Mouse (Mus musculus) left cerebral cortex, postnatal 14 days (tissue): Measurements from ENCODE around the gene Rara. TPM values are rescaled to one million over a fixed set of nuclear protein-coding genes. Genes with fewer than 3 reads are reported as not detected.
A peak's percentile ranks its signal among the peaks of the same experiment; 100 is the strongest.

ENCODE experiments used
- DNase-seq, 2 experiments: peaks; one replicate each; pipeline ENCODE4 v3.0.0; 2021 to 2022; ENCODE audit warnings: low spot score in 2 of 2, mixed read lengths in 1 of 2
- intact Hi-C: fragments of 180-260 bp; cut with DNase I; formaldehyde crosslinking; loops from one replicate; pipeline ENCODE4 v1.15.1; 2025
- total RNA-seq, 2 experiments: library from RNA; stranded (reverse); gene quantifications; 2 replicates each; pipeline ENCODE4 v1.2.3; 2021

The Rara gene
- total RNA-seq, 2 experiments from 2014 or later = 14.6 to 15.1 TPM

GRCm38 (mm10) chr11:98935123-98935522 lies 7.5 kb downstream of the Rara start:
- intact Hi-C loops = no loop called here
- no peak for DNase-seq

- no peak for DNase-seq
Observed at GRCm38 (mm10) chr11:98936170-98936569, 8.6 kb downstream of the Rara start.

DNA sequence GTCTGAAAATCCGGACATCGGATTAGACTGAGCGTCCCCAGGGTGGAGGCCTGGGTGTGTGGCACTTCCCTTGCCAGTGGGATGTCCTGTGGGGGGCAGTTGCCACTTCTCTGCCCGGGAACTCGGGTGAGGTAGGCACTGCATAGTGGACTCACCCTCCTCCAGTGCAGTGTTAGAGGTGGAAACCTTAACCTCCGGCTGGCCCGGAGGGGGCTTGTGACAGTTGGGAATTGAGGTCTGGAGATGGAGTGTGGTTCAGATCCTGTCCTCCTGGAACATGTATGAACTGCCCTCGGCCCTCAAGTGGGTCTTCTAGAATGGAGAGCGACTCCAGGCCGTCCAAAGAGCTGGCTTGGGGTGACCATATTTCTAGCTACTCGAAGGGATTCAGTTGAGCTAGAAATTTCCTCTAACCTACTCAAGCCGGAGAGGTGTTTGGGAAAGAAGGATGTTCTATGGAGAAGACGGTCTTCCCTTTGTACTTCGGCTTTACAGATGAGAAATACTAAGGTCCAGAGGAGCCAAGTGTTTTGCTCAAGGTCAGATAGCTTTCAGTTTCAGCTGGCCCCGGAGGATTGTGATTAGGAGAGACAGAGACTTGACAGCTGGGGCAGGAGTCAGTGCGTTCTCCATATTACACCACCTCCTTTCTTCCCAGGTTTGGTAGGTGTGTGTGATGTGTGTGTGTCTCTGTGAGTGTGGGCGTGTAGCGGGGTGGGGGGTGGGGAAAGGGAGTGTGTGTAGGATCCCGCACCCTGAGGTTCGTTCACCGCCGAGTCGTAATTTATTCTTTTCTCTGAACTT lies 9.2 kb downstream of the Rara start:
- DNase-seq = no peak
- intact Hi-C loops = no loop called here

More at GRCm38 (mm10) chr11:98936170-98936569, 8.6 kb downstream of the Rara start:
- intact Hi-C loops = no loop called here

DNA sequence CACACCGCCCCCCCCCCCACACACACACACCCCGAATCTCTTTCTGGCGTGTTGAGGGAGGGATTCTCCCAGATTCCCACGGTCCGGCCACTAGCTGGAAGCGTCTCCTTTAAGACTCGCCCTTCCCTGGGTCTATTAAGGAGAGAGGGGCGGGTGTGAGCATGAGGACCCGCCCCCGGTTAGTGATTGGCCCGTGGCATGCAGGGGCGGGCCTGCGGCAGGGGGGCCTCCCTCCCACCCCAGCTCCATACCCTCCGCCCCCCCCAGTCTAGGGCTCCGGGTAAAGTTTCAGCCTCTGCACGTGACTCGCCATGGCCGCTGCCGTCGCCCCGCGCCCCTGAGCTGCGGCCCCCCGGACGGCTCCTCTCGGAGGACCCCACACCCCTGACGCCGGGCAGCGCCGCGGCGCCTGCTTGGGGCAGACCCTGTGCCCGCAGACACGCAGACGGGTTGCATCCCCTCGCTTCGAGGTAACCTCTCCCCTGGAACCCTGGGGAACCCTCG lies 9.8 kb downstream of the Rara start:
- DNase-seq = peak in 1 of 2 experiments; percentile 72
- intact Hi-C loops = no loop called here

GRCm38 (mm10) chr11:98937914-98938694 lies 10.5 kb downstream of the Rara start:
- intact Hi-C loops = no loop called here
- no peak for DNase-seq

DNA sequence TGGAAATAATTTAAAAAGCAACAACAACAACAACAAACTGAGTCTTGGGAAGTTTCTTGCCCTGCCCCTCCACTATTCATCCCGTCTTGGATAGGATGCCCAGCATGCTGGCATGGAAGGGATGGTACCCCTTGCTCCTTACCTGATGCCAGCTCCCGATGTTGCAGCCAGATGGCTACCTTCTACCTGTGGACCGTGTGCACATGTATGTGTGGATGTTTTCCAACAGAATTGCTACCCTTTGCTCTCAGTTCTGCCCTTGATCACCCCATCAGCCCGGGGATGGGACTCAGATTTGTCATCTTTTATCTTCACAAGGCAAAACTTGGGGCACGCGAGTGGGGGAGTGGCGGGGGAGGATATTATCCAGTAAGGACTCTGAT lies 11.1 kb downstream of the Rara start:
- no peak for DNase-seq
- intact Hi-C loops = no loop called here

GRCm38 (mm10) chr11:98939084-98939952 lies 11.7 kb downstream of the Rara start:
- intact Hi-C loops = no loop called here
- no peak for DNase-seq

DNA sequence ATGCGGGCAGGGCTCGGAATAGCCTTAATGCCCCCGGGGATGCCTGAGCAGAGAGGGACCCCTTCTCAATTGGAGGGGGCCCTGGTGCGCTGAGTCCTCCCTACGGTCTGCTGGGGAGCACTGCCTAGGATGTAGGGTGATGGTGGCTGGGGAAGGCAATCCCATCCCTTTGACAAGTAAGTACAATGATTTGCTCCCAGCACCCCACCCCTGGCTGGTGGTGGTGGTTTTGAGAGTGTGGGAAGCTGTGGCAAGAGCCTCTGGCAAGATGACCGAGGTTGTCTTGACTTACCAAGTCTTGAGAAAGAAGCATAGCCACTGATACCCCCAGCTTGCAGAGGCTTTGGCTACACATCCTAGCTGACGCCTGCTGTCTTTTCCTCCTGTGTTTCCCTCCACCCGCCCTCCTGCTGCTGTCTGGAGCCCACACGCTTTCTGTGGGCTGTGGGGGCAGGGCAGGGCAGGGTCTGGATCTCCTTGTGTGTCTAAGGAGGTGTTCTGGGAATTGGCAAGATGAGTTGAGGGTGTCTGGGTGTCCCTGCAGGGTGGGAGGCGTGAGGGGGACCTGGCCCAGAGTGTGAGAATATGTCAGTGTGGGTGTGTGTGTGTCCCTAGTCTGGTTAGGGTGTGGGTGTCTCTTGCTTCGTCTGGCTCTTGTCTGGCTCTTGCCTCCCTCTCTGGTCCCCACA lies 12.5 kb downstream of the Rara start:
- DNase-seq = peak in 1 of 2 experiments; percentile 68
- intact Hi-C loops = no loop called here

GRCm38 (mm10) chr11:98940776-98941175 lies 13.2 kb downstream of the Rara start:
- intact Hi-C loops = no loop called here

DNA sequence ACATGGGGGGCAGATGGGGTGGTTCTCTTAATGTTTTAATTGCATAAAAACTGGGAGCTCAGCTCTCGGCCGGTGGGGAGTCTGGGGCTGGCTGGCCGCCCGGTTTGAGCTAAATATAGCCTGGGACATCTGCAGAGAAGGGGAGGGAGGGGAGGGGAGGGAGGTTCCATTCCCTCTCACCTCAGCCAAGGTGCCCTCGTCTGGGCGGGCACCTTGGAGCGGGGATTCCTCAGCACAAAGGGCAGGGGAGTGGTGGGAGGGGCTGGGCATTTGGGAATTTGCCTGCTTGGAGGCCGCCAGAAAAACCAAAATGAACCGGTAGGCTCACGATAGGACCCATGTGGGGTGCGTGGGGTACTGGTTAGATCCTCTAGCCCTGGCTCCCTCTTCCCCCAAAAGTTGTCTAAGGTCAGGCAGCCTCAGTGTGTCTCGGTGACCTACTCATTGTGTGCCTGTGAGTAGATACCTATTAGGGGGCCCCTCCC lies 13.8 kb downstream of the Rara start:
- intact Hi-C loops = no loop called here

More at GRCm38 (mm10) chr11:98940776-98941175, 13.2 kb downstream of the Rara start:
- DNase-seq = no peak

DNA sequence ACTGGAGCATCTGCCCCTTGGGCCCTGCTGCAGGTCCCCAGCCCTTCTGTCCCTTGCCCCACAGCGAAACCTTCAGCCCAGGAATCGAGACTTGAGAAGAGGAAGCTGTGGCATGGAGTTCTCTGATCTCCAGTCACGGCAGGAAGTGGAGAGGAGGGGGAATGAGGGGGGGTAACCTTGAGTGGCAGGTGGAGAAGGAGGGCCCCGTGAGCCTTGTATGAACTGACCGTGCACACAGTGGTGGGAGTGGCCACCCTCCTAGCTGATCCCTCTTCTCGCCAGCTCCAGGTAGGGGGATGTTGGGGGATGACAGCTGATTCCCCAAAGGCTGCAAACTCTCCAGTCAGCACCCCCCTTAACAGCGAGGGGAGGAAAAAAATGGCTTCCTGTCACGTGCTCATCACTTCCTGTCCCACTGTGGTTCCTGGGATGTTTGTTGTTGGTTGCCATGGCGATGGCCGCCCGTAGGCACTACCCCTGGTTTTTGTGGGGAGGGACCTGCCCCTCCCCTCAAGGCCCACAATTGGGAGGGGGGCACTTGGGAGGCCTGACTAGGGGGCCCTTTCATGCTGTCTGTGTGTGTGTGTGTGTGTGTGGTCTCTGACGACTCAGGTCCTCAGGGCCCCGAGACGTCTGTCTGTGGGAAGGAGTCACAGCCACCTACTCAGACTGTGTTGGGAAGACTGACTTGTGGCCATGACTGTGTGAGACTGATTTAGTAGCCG lies 14.4 kb downstream of the Rara start:
- peak; percentile 62 to 73 for DNase-seq
- intact Hi-C loops = no loop called here

More for the DNA sequence above, 13.8 kb downstream of the Rara start:
- DNase-seq = peak; percentile 78 to 84

DNA sequence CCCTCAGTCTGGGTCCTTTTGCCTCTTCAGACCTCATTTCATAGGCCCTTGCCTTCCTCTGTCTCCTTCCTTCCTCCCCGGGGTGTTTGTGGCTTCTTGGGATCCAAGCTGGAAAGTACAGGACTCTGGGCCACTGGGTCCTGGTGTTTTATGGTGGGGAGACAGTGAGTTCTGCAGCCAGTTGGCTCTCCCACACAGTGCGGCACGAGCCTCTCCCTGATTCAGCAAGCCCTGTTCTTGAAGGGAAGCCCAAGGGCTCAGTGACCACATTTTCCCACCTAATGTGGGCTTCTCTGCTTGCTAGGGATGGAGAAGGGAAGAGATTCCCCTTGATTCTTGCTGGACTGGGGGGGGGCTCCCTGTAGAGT lies 14.9 kb downstream of the Rara start:
- intact Hi-C loops = no loop called here
- DNase-seq = no peak

DNA sequence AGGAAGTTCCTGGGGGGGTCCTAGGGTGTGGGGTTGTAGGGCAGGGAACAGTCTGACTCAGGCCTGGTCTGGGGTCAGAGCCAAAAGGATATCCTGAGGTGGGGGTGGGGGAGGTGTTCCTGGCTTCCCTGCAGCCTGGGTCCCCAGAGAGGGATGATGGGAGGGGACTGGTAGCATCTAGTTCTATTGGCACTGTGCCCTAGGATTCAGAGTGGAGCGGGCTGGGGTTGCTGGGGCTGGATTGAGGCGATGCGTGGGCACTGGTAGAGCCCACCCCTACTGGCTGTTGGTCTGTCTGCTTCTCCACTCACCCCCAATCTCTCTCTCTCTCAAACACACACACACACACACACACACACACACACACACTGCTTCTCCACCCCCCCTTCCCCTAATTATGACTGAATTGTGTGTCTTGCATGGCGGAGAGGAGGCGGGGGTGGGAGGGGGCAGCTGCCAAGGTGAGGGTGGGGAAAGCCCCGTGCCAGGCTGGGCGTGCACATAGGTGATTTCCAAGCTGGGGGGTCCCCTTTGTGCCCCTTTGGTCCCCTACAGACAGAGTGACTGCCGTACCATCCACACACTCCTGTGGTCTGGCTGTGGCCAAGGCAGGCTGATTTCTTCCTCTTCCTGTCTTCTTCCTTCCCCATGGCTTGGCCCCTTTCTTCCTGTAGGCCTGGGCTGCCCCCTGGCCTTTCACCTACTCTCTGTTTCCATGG lies 15.5 kb downstream of the Rara start:
- DNase-seq = no peak
- intact Hi-C loops = no loop called here

- DNase-seq = no peak
- intact Hi-C loops = no loop called here
Observed at GRCm38 (mm10) chr11:98943741-98944461, 16.3 kb downstream of the Rara start.

DNA sequence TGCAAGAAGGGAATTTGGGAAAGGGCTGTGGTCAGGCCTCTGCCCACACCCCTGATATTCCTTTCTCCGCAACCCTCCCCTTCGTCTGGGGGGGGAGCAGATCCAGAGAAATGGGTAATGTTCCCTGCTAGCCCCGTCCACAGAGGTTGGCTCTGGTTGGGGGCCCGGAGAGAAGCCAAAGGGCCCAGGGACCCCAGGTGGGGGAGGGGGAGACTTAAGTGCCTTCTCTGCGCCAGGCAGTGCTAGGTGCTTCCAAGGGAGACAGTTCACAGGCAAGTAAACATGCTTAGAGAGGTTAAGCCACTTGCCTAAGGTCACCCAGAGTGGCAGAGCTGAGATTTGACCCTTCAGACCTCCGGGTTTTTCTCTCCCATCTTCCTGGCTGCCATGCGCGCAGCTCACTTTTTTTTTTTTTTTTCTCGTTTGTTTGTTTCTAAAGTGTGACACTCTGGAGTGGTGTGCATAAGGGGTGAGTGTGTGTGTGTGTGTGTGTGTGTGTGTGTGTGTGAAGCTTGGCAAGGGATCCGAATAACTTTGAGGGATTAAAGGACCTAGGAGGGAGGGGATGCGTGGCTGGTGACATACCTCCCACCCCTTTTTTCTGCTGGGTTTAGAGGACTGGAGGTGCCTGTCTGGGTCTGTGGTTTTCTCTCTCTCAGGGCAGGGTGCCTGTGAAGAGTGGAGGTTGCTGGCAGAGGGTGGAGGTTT lies 17.4 kb downstream of the Rara start:
- intact Hi-C loops = no loop called here
- no peak for DNase-seq

- intact Hi-C loops = no loop called here
Observed at GRCm38 (mm10) chr11:98945605-98945977, 18.0 kb downstream of the Rara start.

More at GRCm38 (mm10) chr11:98945605-98945977, 18.0 kb downstream of the Rara start:
- DNase-seq = no peak
